Comparison of ENCODE assay signal across 35 mouse cellular contexts in genomic region chr5:134725299-134725698, GRCm38 (mm10). TPM values are rescaled to one million over a fixed set of nuclear protein-coding genes. Genes with fewer than 3 reads are reported as not detected.
"Had no signal": no experiment of that assay in that cellular context is flagged by ENCODE, and none has a peak within 500 bp of the region (broad histone marks: within the 10 kb centered on the region; RNA-seq: fewer than 3 reads in every experiment).

No protein-coding gene starts in this region.

- H3K9me3 ChIP-seq: heart, embryonic 12.5 days; heart, embryonic 13.5 days; heart, embryonic 15.5 days; hindbrain, embryonic 10.5 days; hindbrain, embryonic 12.5 days; hindbrain, embryonic 13.5 days; hindbrain, embryonic 15.5 days; intestine, embryonic 15.5 days; kidney, embryonic 15.5 days had no signal

- H3K27ac ChIP-seq: heart, embryonic 13.5 days; heart, embryonic 15.5 days; hindbrain, embryonic 10.5 days; hindbrain, embryonic 12.5 days; hindbrain, embryonic 13.5 days; hindbrain, embryonic 14.5 days; hindbrain, embryonic 15.5 days; hindbrain, postnatal 0 days; intestine, embryonic 15.5 days; kidney, embryonic 15.5 days; kidney, postnatal 0 days; layer of hippocampus, adult 2 months; left cerebral cortex, adult 2 months had no signal

- DNase-seq: heart, postnatal 10 days; heart, postnatal 14 days; heart, postnatal 36 days; heart, postnatal 4 days; kidney, adult 11 months; kidney, adult 18-20 months; kidney, adult 2 months; kidney, adult 8-10 months; kidney, adult 9 months; kidney, postnatal 10 days; kidney, postnatal 14 days; kidney, postnatal 25 days; kidney, postnatal 36 days; kidney, postnatal 4 days; layer of hippocampus, adult 9-11 months; layer of hippocampus, postnatal 36 days had no signal

- H3K27me3 ChIP-seq: heart, embryonic 13.5 days; heart, embryonic 15.5 days; hindbrain, embryonic 12.5 days; hindbrain, embryonic 15.5 days; intestine, embryonic 15.5 days; kidney, embryonic 15.5 days had no signal

- ATAC-seq: hindbrain, embryonic 16.5 days; hindbrain, postnatal 0 days; inflammation-experienced regulatory T-cells, adult 6 months; intestine, embryonic 15.5 days; intestine, embryonic 16.5 days; intestine, postnatal 0 days had no signal

- H3K4me2 ChIP-seq: heart, embryonic 12.5 days; heart, embryonic 13.5 days; heart, embryonic 15.5 days; hindbrain, embryonic 12.5 days; hindbrain, embryonic 13.5 days; hindbrain, embryonic 14.5 days; hindbrain, embryonic 15.5 days; intestine, embryonic 15.5 days; kidney, embryonic 15.5 days had no signal

- H3K4me1 ChIP-seq: heart, embryonic 13.5 days; heart, embryonic 15.5 days; hindbrain, embryonic 12.5 days; hindbrain, embryonic 13.5 days; hindbrain, embryonic 15.5 days; intestine, embryonic 15.5 days; kidney, embryonic 15.5 days had no signal

- H3K9ac ChIP-seq: heart, embryonic 12.5 days; heart, embryonic 13.5 days; heart, embryonic 15.5 days; hindbrain, embryonic 12.5 days; hindbrain, embryonic 13.5 days; hindbrain, embryonic 14.5 days; hindbrain, embryonic 15.5 days; intestine, embryonic 15.5 days; kidney, embryonic 15.5 days had no signal

- H3K4me3 ChIP-seq: heart, embryonic 12.5 days; heart, embryonic 13.5 days; heart, embryonic 15.5 days; hindbrain, embryonic 10.5 days; hindbrain, embryonic 12.5 days; hindbrain, embryonic 13.5 days; hindbrain, embryonic 15.5 days; intestine, embryonic 15.5 days; kidney, embryonic 15.5 days; layer of hippocampus, adult 2 months; left cerebral cortex, adult 2 months had no signal

- H3K36me3 ChIP-seq: heart, embryonic 15.5 days; hindbrain, embryonic 10.5 days; hindbrain, embryonic 12.5 days; hindbrain, embryonic 13.5 days; hindbrain, embryonic 15.5 days; intestine, embryonic 15.5 days; kidney, embryonic 15.5 days had no signal

RNA-seq across cellular contexts. Expression of gene Eln, which starts 21.8 kb away (rescaled TPM):
- total RNA-seq: hematopoietic stem cell, adult 5-6 weeks had no signal
